Mouse (Mus musculus) kidney, postnatal 0 days (tissue): Measurements from ENCODE around the gene Dffa. TPM values are rescaled to one million over a fixed set of nuclear protein-coding genes. Genes with fewer than 3 reads are reported as not detected.
A peak's percentile ranks its signal among the peaks of the same experiment; 100 is the strongest.

Experiments
- ATAC-seq: fragments of 200-750 bp; cut with Nextera tagmentation; replicated peaks from 2 replicates; pipeline ENCODE4 v1.8.0; 2017; ENCODE audit warnings: low read depth, moderate number of reproducible peaks, moderate TSS enrichment, moderate library complexity; ENCODE audit not compliant: low FRiP score
- DNase-seq: peaks from one replicate; pipeline ENCODE4 v3.0.0-alpha.2; 2016; ENCODE audit warnings: low spot score
- H3K27ac ChIP-seq: fragments of 300-500 bp; sonication (generic); 2 replicates; pipeline ENCODE4 v1.5.1; 2014; ENCODE audit warnings: mild to moderate bottlenecking
- H3K27me3 ChIP-seq: fragments of 300-500 bp; sonication (generic); 2 replicates; pipeline ENCODE4 v1.6.1; 2014; ENCODE audit warnings: low read length, mixed read lengths; ENCODE audit not compliant: insufficient read depth
- H3K36me3 ChIP-seq: fragments of 300-500 bp; sonication (generic); 2 replicates; pipeline ENCODE4 v1.6.1; 2014; ENCODE audit warnings: low read length, mixed read lengths; ENCODE audit not compliant: insufficient read depth
- H3K4me1 ChIP-seq: fragments of 300-500 bp; sonication (generic); replicated peaks from 2 replicates; pipeline ENCODE4 v1.6.1; 2014; ENCODE audit warnings: antibody characterized with exemption, low read length, mixed read lengths; ENCODE audit not compliant: insufficient read depth
- H3K4me2 ChIP-seq: fragments of 300-500 bp; sonication (generic); 2 replicates; pipeline ENCODE4 v1.6.1; 2014; ENCODE audit warnings: mild to moderate bottlenecking, low read length, moderate library complexity, mixed read lengths
- H3K4me3 ChIP-seq: fragments of 300-500 bp; sonication (generic); replicated peaks from 2 replicates; pipeline ENCODE4 v1.5.1; 2014; ENCODE audit warnings: low read depth, low read length
- H3K9ac ChIP-seq: fragments of 300-500 bp; sonication (generic); 2 replicates; pipeline ENCODE4 v1.6.1; 2014; ENCODE audit warnings: low read depth, low read length
- H3K9me3 ChIP-seq: fragments of 300-500 bp; sonication (generic); replicated peaks from 2 replicates; pipeline ENCODE4 v1.6.1; 2016; ENCODE audit warnings: low read length, inconsistent platforms, mixed read lengths
- CTCF ChIP-seq: IDR thresholded peaks from 2 replicates; pipeline ENCODE4 v1.5.1; 2016; ENCODE audit warnings: antibody characterized with exemption, low read depth, mild to moderate bottlenecking, moderate library complexity
- WGBS: fragments of 180-500 bp; shearing (Covaris S2); extraction: QIAGEN DNeasy Blood & Tissue Kit; methylation state at CpG from one replicate; pipeline ENCODE4 v1.1.7; 2014; 5-methylcytosine and 5-hydroxymethylcytosine counted together
- polyA plus RNA-seq: library from polyadenylated mRNA; unstranded; fragments of >200 nt; fragmentation: Nextera tagmentation; extraction: Ambion mirVana; gene quantifications from 2 replicates; pipeline ENCODE4 v1.2.1, GENCODE M21; 2015

The Dffa gene
- polyA plus RNA-seq, 1 experiment from 2014 or later, result 30.3 TPM

DNA sequence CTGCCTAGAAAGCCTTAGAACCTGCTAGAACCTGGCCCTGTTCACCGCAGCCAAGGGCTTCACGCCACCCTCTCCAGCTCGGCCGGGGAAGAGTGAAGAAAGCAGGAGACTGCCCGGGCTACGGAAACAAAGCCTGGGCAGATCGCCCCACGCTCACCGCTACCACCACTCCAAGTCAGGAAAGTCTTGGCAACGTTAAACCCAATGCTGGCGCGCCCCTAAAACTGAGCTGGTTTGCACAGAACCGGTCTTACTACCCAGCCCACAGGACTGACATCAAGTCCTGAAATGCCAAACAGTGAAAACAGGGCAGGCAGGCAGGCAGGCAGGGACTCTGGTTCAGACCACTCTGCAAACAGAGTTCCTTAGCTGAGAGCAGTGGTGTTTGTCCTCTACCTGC is 28.9 kb upstream of the Dffa start:
- TF ChIP-seq CTCF, result no peak
- H3K27me3 ChIP-seq, result no peaks in the 10 kb centered on the region
- H3K4me2 ChIP-seq, result no peak overlapping the region
- H3K9me3 ChIP-seq, result no peaks in the 10 kb centered on the region
- H3K4me3 ChIP-seq, result no peak overlapping the region
- 92% methylated on average over 13 of the region's 13 CpGs for WGBS
- H3K9ac ChIP-seq, result no peak overlapping the region
- H3K4me1 ChIP-seq, result no peaks in the 10 kb centered on the region; the same call in 1 of the 2 replicates
- peaks cover 14% of the 10 kb centered on the region; the same call in 1 of the 2 replicates for H3K36me3 ChIP-seq
- DNase-seq (no peak), ATAC-seq (no peak)
- H3K27ac ChIP-seq, result no peak overlapping the region

DNA sequence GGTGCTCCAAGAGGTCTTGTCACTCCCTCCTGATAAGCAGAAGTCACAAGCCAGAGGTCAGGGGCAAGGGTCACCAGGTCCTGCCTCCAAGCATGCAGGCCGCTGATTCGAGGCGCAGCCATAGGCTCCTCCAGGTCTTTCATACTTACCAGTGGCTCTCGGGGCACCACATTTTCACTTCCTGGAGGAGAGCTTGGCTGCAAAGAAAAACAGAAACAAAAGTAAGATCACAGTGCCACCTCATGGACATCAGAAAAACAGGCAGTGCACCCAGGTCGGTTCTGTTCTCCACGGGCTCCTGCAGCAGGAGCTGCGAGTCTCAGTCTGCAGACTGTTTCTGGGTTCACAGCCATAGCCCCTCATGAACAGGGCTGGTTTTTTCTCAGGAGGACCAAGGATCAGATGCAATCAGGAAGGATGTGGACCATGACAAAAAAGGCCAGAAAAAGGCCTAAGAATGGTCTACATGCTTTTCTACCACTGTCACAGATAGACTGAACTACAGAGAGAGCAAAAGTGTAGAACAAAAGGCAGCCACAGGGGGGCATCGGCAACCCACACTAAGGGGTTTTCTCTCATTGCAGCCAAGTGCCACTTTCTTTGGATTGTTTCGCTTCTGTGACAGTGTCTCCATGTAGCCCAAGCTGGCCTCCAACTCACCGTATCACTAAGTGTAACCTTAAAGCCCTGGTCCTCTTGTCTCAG is 27.9 kb upstream of the Dffa start:
- Histone ChIP-seq H3K27me3 (no peaks in the 10 kb centered on the region), H3K9ac (no peak overlapping the region), H3K27ac (no peak overlapping the region), H3K4me3 (no peak overlapping the region), H3K4me2 (no peak overlapping the region; the same call in 1 of the 2 replicates), H3K36me3 (peaks cover 14% of the 10 kb centered on the region; the same call in 1 of the 2 replicates), H3K9me3 (no peaks in the 10 kb centered on the region), H3K4me1 (no peaks in the 10 kb centered on the region; the same call in 1 of the 2 replicates)
- WGBS, result 23% methylated on average over 10 of the region's 10 CpGs
- peak; percentile 94 for DNase-seq
- peak; percentile 71 for ATAC-seq
- peak; percentile 75 for TF ChIP-seq CTCF

DNA sequence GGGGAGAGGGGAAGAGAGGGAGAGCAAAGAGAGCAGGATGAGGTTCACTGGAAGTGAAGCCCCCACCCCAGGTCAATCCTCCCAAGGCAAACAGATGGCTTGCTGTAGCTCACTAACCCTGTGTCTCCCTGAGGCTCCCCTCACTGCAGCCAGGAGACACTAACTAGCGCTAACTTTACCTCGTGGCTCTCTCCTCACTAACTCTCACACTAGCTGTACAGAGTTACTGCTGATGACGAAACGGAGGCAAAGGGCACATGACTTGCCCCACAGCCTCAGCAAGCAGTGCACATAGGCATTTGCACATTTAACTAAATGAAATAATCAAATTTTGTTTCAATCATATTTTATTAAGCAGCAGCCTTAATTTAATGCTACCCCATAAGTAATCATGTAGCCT is 25.7 kb upstream of the Dffa start:
- no peak overlapping the region for H3K9ac ChIP-seq
- no peak for TF ChIP-seq CTCF
- no peaks in the 10 kb centered on the region for H3K27me3 ChIP-seq
- H3K4me3 ChIP-seq, result no peak overlapping the region
- DNase-seq, result no peak
- H3K4me2 ChIP-seq, result no peak overlapping the region
- H3K4me1 ChIP-seq, result peaks cover 4% of the 10 kb centered on the region; the same call in 1 of the 2 replicates
- 48% methylated on average over 4 of the region's 4 CpGs for WGBS
- ATAC-seq, result no peak
- peaks cover 10% of the 10 kb centered on the region; the same call in 1 of the 2 replicates for H3K36me3 ChIP-seq
- no peaks in the 10 kb centered on the region for H3K9me3 ChIP-seq
- no peak overlapping the region for H3K27ac ChIP-seq

DNA sequence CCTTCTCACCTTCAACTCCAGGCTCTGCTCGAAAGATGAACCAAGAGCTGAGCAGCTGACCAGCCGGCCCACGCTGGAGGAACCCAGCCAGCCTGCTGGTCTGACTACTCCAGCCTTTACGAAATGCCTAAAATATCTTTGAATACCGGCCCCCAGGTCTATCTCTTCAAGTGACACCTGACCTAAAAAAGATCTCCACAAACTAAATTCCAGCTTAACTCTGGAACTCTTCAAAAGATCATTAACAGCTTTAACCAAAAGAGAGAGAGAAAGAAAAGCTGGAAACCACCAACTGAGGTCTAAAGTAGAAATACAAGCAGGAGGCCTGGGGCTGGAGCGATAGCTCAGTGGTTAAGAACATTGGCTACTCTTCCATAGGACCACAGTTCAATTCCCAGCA is 24.3 kb upstream of the Dffa start:
- Histone ChIP-seq H3K36me3 (peaks cover 9% of the 10 kb centered on the region; the same call in 1 of the 2 replicates), H3K9ac (no peak overlapping the region), H3K4me3 (no peak overlapping the region), H3K4me2 (no peak overlapping the region), H3K4me1 (peaks cover 4% of the 10 kb centered on the region; the same call in 1 of the 2 replicates), H3K9me3 (no peaks in the 10 kb centered on the region), H3K27me3 (no peaks in the 10 kb centered on the region), H3K27ac (no peak overlapping the region)
- ATAC-seq (no peak), DNase-seq (no peak)
- no peak for TF ChIP-seq CTCF
- 66% methylated on average over 6 of the region's 6 CpGs for WGBS

DNA sequence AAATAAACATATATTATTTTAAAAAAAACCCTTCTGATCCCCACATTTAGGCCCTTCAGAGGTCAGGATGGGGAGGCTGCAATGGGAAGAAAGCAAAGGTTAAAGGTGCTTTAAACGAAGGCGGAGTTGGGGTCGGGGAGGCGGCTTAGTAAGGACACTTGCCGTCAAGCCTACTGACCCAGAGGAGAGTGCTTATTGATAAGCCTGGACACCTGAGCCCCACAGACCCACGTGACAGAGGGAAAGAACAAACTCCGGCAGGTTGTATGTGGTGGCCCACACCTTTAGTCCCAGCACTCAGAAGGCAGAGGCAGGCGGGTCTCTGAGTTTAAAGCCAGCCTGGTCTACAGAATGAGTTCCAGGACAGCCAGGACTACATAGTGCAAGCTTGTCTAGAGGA is 23.8 kb upstream of the Dffa start:
- Histone ChIP-seq H3K27ac (no peak overlapping the region), H3K4me1 (peaks cover 4% of the 10 kb centered on the region; the same call in 1 of the 2 replicates), H3K4me3 (no peak overlapping the region), H3K27me3 (no peaks in the 10 kb centered on the region), H3K9ac (no peak overlapping the region), H3K9me3 (no peaks in the 10 kb centered on the region), H3K4me2 (no peak overlapping the region), H3K36me3 (peaks cover 5% of the 10 kb centered on the region; the same call in 1 of the 2 replicates)
- TF ChIP-seq CTCF, result no peak
- no peak for ATAC-seq
- no peak for DNase-seq
- WGBS, result 88% methylated on average over 8 of the region's 8 CpGs

DNA sequence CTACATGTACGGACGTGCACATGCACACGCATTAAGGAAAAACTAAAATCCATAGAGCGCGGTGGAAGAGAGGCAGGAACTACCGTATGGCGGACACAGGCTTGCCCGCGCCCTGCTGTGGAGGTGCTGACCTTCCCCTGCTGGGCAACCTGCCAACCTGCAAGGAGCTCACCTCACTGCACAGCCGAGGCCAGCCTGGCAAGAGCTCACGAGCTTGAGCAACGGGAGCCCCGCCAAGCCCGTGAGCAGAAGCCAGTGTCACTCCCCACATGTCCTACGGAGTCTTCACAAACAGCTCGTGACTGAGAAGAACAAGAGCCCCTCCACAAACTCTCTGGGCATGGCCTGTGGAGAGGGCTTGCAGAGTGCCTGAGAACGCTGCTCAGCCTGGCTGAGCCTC is 22.4 kb upstream of the Dffa start:
- no peak overlapping the region for H3K9ac ChIP-seq
- ATAC-seq (peak; percentile 78), DNase-seq (no peak)
- H3K27me3 ChIP-seq, result no peaks in the 10 kb centered on the region
- H3K36me3 ChIP-seq, result no peaks in the 10 kb centered on the region
- H3K4me1 ChIP-seq, result peaks cover 4% of the 10 kb centered on the region; the same call in 1 of the 2 replicates
- TF ChIP-seq CTCF, result peak; percentile 12; the same call in 1 of the 2 replicates
- 47% methylated on average over 17 of the region's 17 CpGs for WGBS
- H3K27ac ChIP-seq, result 0 out of 2 replicates have a peak overlapping the region, but pooled peaks have one; percentile 2
- H3K9me3 ChIP-seq, result no peaks in the 10 kb centered on the region
- H3K4me2 ChIP-seq, result no peak overlapping the region
- no peak overlapping the region for H3K4me3 ChIP-seq
